Mouse (Mus musculus) hindbrain, embryonic 11.5 days (tissue): ENCODE data around the gene Tbrg4. TPM values are rescaled to one million over a fixed set of nuclear protein-coding genes. Genes with fewer than 3 reads are reported as not detected.

Experiments used
- ATAC-seq: fragments of 200-750 bp; cut with Nextera tagmentation; 2 replicates; pipeline ENCODE4 v1.8.0; 2017; ENCODE audit warnings: mild to moderate bottlenecking, moderate TSS enrichment, moderate library complexity; ENCODE audit not compliant: low FRiP score
- DNase-seq: peaks from one replicate; pipeline ENCODE4 v3.0.0-alpha.2; 2015; ENCODE audit warnings: low spot score
- H3K27ac ChIP-seq: fragments of 300-500 bp; sonication (generic); 2 replicates; pipeline ENCODE4 v1.5.1; 2014; ENCODE audit warnings: mild to moderate bottlenecking, low read depth, low read length
- H3K27me3 ChIP-seq: fragments of 300-500 bp; sonication (generic); 2 replicates; pipeline ENCODE4 v1.6.1; 2014; ENCODE audit warnings: mild to moderate bottlenecking, low read length, moderate library complexity, mixed read lengths; ENCODE audit not compliant: control insufficient read depth, insufficient read depth
- H3K36me3 ChIP-seq: fragments of 300-500 bp; sonication (generic); 2 replicates; pipeline ENCODE4 v1.6.1; 2014; ENCODE audit warnings: mild to moderate bottlenecking, low read length, moderate library complexity, mixed read lengths; ENCODE audit not compliant: control insufficient read depth, insufficient read depth
- H3K4me1 ChIP-seq: fragments of 300-500 bp; sonication (generic); replicated peaks from 2 replicates; pipeline ENCODE4 v1.6.1; 2014; ENCODE audit warnings: low read length, mixed read lengths; ENCODE audit not compliant: control insufficient read depth, insufficient read depth
- H3K4me2 ChIP-seq: fragments of 300-500 bp; sonication (generic); replicated peaks from 2 replicates; pipeline ENCODE4 v1.6.1; 2014; ENCODE audit warnings: mild to moderate bottlenecking, low read depth, low read length
- H3K4me3 ChIP-seq: fragments of 300-500 bp; sonication (generic); 2 replicates; pipeline ENCODE4 v1.5.1; 2014; ENCODE audit warnings: low read depth, low read length
- H3K9ac ChIP-seq: fragments of 300-500 bp; sonication (generic); 2 replicates; pipeline ENCODE4 v1.6.1; 2014; ENCODE audit warnings: low read depth, low read length
- H3K9me3 ChIP-seq: fragments of 300-500 bp; sonication (generic); 2 replicates; pipeline ENCODE4 v1.6.1; 2016; ENCODE audit warnings: low read length; ENCODE audit not compliant: control insufficient read depth
- WGBS: fragments of 180-500 bp; shearing (Covaris S2); extraction: QIAGEN DNeasy Blood & Tissue Kit; methylation state at CpG from one replicate; pipeline ENCODE4 v1.1.7; 2014; 5-methylcytosine and 5-hydroxymethylcytosine counted together
- polyA plus RNA-seq: library from polyadenylated mRNA; unstranded; fragments of >200 nt; fragmentation: Nextera tagmentation; extraction: Ambion mirVana; gene quantifications from 2 replicates; pipeline ENCODE4 v1.2.1, GENCODE M21; 2014

Gene Tbrg4
- polyA plus RNA-seq, 1 experiment from 2014 or later: 31.8 TPM

GRCm38 (mm10) chr11:6590933-6591675, 34.8 kb downstream of the Tbrg4 start:
- H3K9ac ChIP-seq: no peak overlapping the region
- WGBS: 79% methylated on average over 10 of the region's 10 CpGs
- no peaks in the 10 kb centered on the region for H3K4me1 ChIP-seq

GRCm38 (mm10) chr11:6589838-6590237, 36.0 kb downstream of the Tbrg4 start:
- H3K9ac ChIP-seq: no peak overlapping the region
- H3K4me3 ChIP-seq: no peak overlapping the region
- H3K27ac ChIP-seq: no peak overlapping the region
- no peak overlapping the region for H3K4me2 ChIP-seq
- H3K9me3 ChIP-seq: no peaks in the 10 kb centered on the region
- no peaks in the 10 kb centered on the region for H3K27me3 ChIP-seq
- H3K4me1 ChIP-seq: no peaks in the 10 kb centered on the region
- DNase-seq (no peak), ATAC-seq (no peak)
- peaks cover 11% of the 10 kb centered on the region for H3K36me3 ChIP-seq
- WGBS: 92% methylated on average over 7 of the region's 7 CpGs

More at GRCm38 (mm10) chr11:6590933-6591675, 34.8 kb downstream of the Tbrg4 start:
- Histone ChIP-seq H3K9me3 (no peaks in the 10 kb centered on the region), H3K4me2 (no peak overlapping the region), H3K36me3 (peaks cover 11% of the 10 kb centered on the region), H3K27ac (no peak overlapping the region), H3K27me3 (no peaks in the 10 kb centered on the region), H3K4me3 (no peak overlapping the region)
- ATAC-seq: no peak
- no peak for DNase-seq

- Histone ChIP-seq H3K4me2 (no peak overlapping the region), H3K27ac (no peak overlapping the region), H3K9me3 (no peaks in the 10 kb centered on the region), H3K9ac (no peak overlapping the region), H3K36me3 (peaks cover 9% of the 10 kb centered on the region), H3K4me1 (no peaks in the 10 kb centered on the region), H3K4me3 (no peak overlapping the region), H3K27me3 (no peaks in the 10 kb centered on the region)
- WGBS: 94% methylated on average over 7 of the region's 7 CpGs
- ATAC-seq: no peak
- DNase-seq: no peak
Measured at GRCm38 (mm10) chr11:6588295-6588694, 37.6 kb downstream of the Tbrg4 start.

GRCm38 (mm10) chr11:6587249-6587940, 38.5 kb downstream of the Tbrg4 start:
- no peak for DNase-seq
- peaks cover 6% of the 10 kb centered on the region; the same call in 1 of the 2 replicates for H3K36me3 ChIP-seq

GRCm38 (mm10) chr11:6586660-6587059, 39.2 kb downstream of the Tbrg4 start:
- 95% methylated on average over 3 of the region's 3 CpGs for WGBS
- Histone ChIP-seq H3K27ac (no peak overlapping the region), H3K4me3 (no peak overlapping the region), H3K4me1 (no peaks in the 10 kb centered on the region), H3K9ac (no peak overlapping the region), H3K9me3 (no peaks in the 10 kb centered on the region), H3K4me2 (no peak overlapping the region), H3K36me3 (peaks cover 4% of the 10 kb centered on the region; the same call in 1 of the 2 replicates), H3K27me3 (no peaks in the 10 kb centered on the region)
- ATAC-seq: no peak
- DNase-seq: no peak

More at GRCm38 (mm10) chr11:6587249-6587940, 38.5 kb downstream of the Tbrg4 start:
- WGBS: 96% methylated on average over 7 of the region's 7 CpGs
- H3K27ac ChIP-seq: no peak overlapping the region
- H3K4me2 ChIP-seq: no peak overlapping the region
- no peak overlapping the region for H3K9ac ChIP-seq
- H3K4me3 ChIP-seq: no peak overlapping the region
- no peaks in the 10 kb centered on the region for H3K27me3 ChIP-seq
- no peaks in the 10 kb centered on the region for H3K4me1 ChIP-seq
- H3K9me3 ChIP-seq: no peaks in the 10 kb centered on the region
- ATAC-seq: no peak

GRCm38 (mm10) chr11:6585748-6586147, 40.1 kb downstream of the Tbrg4 start:
- Histone ChIP-seq H3K4me2 (no peak overlapping the region), H3K27me3 (no peaks in the 10 kb centered on the region), H3K36me3 (peaks cover 4% of the 10 kb centered on the region; the same call in 1 of the 2 replicates), H3K27ac (no peak overlapping the region), H3K4me3 (no peak overlapping the region), H3K4me1 (no peaks in the 10 kb centered on the region), H3K9me3 (no peaks in the 10 kb centered on the region), H3K9ac (no peak overlapping the region)
- 94% methylated on average over 8 of the region's 8 CpGs for WGBS
- no peak for DNase-seq
- ATAC-seq: no peak

- WGBS: 93% methylated on average over 2 of the region's 2 CpGs
- Histone ChIP-seq H3K4me1 (no peaks in the 10 kb centered on the region), H3K9me3 (no peaks in the 10 kb centered on the region), H3K36me3 (no peaks in the 10 kb centered on the region), H3K4me2 (no peak overlapping the region), H3K27ac (no peak overlapping the region), H3K4me3 (no peak overlapping the region), H3K9ac (no peak overlapping the region), H3K27me3 (no peaks in the 10 kb centered on the region)
- no peak for ATAC-seq
- no peak for DNase-seq
Measured at GRCm38 (mm10) chr11:6581560-6581959, 44.3 kb downstream of the Tbrg4 start.

GRCm38 (mm10) chr11:6580065-6580750, 45.7 kb downstream of the Tbrg4 start:
- H3K27me3 ChIP-seq: no peaks in the 10 kb centered on the region
- H3K4me3 ChIP-seq: no peak overlapping the region
- no peak for ATAC-seq
- WGBS: 93% methylated on average over 4 of the region's 4 CpGs
- H3K4me2 ChIP-seq: no peak overlapping the region
- no peaks in the 10 kb centered on the region for H3K4me1 ChIP-seq
- H3K9ac ChIP-seq: no peak overlapping the region
- DNase-seq: no peak
- H3K9me3 ChIP-seq: no peaks in the 10 kb centered on the region
- H3K36me3 ChIP-seq: no peaks in the 10 kb centered on the region
- H3K27ac ChIP-seq: no peak overlapping the region
